Mouse (Mus musculus) ES-E14 (cell line): Measurements from ENCODE around the gene Hist1h3a.

Experiments
- CHD2 ChIP-seq: IDR thresholded peaks from 2 replicates; pipeline ENCODE4 v1.6.1; 2014; ENCODE audit warnings: mild to moderate bottlenecking, low read depth, low read length, inconsistent platforms
- HCFC1 ChIP-seq: IDR thresholded peaks from 2 replicates; pipeline ENCODE4 v1.6.1; 2012; ENCODE audit warnings: low read length, inconsistent platforms, borderline replicate concordance; ENCODE audit not compliant: insufficient read depth
- ZNF384 ChIP-seq: IDR thresholded peaks from 2 replicates; pipeline ENCODE4 v1.6.1; 2012; ENCODE audit warnings: low read depth, low read length, inconsistent platforms

- no peak for TF ChIP-seq ZNF384
- TF ChIP-seq CHD2 = no peak
- no peak for TF ChIP-seq HCFC1
Observed at GRCm38 (mm10) chr13:23779025-23779424, 16.8 kb upstream of the Hist1h3a start.
